Mouse (Mus musculus): Measurements from ENCODE around the gene Ankfy1.
"Not testable (repeated sequence)": the region's sequence is repeated elsewhere in the genome, so short reads cannot be mapped to it uniquely, and the experiment has no call there.

GRCm38 (mm10) chr11:72737517-72737916 is 47.7 kb downstream of the Ankfy1 start:
- TF ChIP-seq CTCF, POLR2A (IDR thresholded peaks at IDR 0.05; ENCODE audit: insufficient read depth, low read depth, low read length): not testable (repeated sequence)

Measured in olfactory bulb, adult 2 months (tissue).